Mouse (Mus musculus): ENCODE measurements around the gene Rph3a. TPM values are rescaled to one million over a fixed set of nuclear protein-coding genes. Genes with fewer than 3 reads are reported as not detected.
A peak's percentile ranks its signal among the peaks of the same experiment; 100 is the strongest.
"Not testable (repeated sequence)": the region's sequence is repeated elsewhere in the genome, so short reads cannot be mapped to it uniquely, and the experiment has no call there.

Rph3a gene
- polyA plus RNA-seq, 1 experiment, result 31.1 TPM

DNA sequence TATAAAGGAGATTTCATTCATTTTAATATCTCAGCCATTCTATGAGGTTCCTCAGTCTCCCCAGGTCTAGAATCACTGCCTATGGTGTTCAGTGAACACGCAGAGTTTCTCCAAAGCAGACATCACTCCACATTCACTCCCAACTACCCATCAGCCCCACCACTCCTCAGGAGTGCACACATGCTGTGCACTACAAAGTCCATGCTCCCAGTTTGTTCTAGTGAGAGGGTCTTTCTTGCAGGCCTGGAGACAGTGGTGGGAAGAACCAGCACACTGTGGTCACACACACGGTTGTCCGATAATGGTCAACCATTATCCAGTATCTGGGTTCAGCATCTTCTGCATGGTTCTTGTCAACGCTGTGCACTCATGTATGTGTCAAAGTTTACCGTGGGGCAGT lies 107.8 kb downstream of the Rph3a start:
- TF ChIP-seq POLR2A (IDR thresholded peaks at IDR 0.05; ENCODE audit: borderline replicate concordance, extremely low read depth, insufficient read depth, insufficient read length, poor library complexity, severe bottlenecking), result no peak
- no peak for TF ChIP-seq CTCF (IDR thresholded peaks at IDR 0.05; ENCODE audit: borderline replicate concordance, extremely low read depth, insufficient read depth, insufficient read length)
- DNase-seq (ENCODE audit: low read depth), result no peak

DNA sequence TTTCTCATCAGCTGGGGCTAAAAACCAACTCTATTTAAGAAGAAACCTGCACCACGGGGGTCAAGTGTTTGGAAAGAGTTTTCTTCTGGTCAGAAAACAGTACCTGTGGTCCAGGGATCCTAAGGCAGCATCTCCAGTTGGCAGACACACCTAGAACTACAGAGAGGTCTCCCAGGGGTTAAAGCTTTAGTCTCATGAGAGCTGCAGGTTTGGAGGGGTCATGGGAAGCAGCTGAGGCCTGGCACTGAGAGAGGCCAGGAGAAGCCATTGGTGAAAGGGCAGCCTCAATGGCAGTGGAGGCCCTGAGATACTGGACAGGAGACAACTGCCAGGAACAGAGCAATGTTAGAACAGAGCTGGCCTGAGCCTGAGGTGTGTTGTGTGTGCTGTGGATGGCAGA lies 109.2 kb downstream of the Rph3a start:
- no peak for DNase-seq (ENCODE audit: low read depth)
- TF ChIP-seq POLR2A (IDR thresholded peaks at IDR 0.05; ENCODE audit: borderline replicate concordance, extremely low read depth, insufficient read depth, insufficient read length, poor library complexity, severe bottlenecking), result no peak
- no peak for TF ChIP-seq CTCF (IDR thresholded peaks at IDR 0.05; ENCODE audit: borderline replicate concordance, extremely low read depth, insufficient read depth, insufficient read length)

DNA sequence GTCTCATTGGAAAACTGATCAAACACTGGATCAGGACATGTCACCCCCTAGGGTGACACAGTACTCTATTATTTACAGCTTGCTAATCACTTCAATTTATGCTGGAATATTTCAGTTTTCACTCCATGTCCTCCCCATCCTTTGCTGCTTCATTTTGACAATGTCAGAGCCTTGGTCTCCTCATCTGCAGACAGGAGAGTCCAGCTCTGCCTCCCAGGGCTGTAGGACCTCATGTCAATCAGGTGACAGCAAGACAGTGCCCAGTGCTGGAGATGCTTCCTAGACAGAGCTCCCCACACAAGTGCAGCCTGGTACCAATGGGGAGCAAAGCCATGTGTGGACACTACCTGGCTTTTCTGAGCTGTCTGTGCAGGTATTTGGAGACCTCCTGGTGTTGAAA lies 111.2 kb downstream of the Rph3a start:
- no peak for TF ChIP-seq POLR2A (IDR thresholded peaks at IDR 0.05; ENCODE audit: borderline replicate concordance, extremely low read depth, insufficient read depth, insufficient read length, poor library complexity, severe bottlenecking)
- no peak for TF ChIP-seq CTCF (IDR thresholded peaks at IDR 0.05; ENCODE audit: borderline replicate concordance, extremely low read depth, insufficient read depth, insufficient read length)

DNA sequence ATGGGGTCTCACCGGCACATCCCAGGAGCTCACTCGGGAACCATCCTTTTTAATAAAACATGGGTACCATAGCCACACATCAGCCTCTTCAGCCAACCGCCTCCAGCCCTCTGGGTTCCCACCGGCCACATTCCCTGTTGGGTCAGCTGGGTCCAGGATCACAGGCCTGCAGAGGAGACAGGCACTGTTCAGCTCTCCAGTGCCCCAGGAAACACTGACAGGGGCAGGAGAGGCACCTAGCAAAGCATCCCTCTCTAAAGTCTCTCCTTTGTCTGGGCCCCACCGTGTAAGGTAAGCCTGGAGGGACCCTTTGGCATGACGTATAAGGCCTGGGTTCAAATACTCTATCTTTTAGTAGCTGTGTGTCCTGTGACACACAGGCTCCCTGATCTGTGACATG lies 111.6 kb downstream of the Rph3a start:
- no peak for DNase-seq (ENCODE audit: low read depth)
- TF ChIP-seq POLR2A (IDR thresholded peaks at IDR 0.05; ENCODE audit: borderline replicate concordance, extremely low read depth, insufficient read depth, insufficient read length, poor library complexity, severe bottlenecking) (no peak), CTCF (IDR thresholded peaks at IDR 0.05; ENCODE audit: borderline replicate concordance, extremely low read depth, insufficient read depth, insufficient read length) (no peak)

More for the DNA sequence above, 111.2 kb downstream of the Rph3a start:
- DNase-seq (ENCODE audit: low read depth), result no peak

DNA sequence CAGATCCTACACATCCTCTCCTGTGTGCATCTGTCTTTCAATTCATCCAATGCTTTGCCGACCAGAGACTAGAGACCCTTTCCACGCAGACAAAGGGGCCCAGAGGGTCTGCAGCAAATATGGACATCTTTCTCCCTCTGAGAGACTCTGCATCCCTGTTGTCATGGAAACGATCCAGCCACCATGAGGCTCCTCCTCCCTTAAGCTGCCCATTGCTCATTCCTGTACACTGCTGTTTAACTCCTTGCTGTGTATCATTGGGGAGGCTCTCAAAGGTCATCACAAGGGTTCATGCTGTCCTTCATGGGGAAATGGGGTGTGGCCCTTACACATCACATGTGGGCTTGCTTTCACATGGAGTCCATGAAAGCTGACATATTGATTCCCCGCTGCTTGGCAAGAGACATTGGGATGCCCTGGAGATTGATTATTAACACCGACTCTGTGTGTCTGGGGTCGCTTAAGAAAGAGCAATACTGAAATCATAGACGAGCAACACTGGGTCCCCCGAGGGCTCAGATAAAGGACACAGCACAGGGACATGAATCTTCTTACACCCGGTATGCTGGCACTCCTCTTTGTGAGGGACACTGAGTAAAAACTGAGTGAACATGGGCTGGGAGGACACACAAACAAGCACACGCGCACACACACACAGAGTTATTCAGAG lies 114.5 kb downstream of the Rph3a start:
- DNase-seq (ENCODE audit: low read depth), result peak; percentile 6

DNA sequence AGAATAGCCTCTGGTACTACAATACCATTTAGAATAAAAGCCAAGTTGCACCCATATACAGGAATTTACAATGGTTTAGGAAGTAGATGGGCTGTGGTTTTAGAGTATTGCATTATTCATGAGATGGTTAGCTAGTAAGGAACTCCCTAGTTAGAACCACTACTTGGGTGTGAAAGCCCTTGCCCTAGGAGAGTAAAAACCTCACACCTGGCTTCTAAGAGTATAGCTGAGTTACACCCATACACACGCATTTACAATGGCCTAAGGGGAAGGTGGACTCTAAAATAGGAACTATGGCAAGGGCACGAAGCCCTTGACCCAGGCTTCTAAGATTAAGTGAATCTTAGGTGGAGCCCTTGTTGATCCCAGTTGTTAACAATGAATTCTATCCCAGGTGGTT lies 115.2 kb downstream of the Rph3a start:
- not testable (repeated sequence) for DNase-seq (ENCODE audit: low read depth)

More for the DNA sequence above, 114.5 kb downstream of the Rph3a start:
- TF ChIP-seq CTCF (IDR thresholded peaks at IDR 0.05; ENCODE audit: borderline replicate concordance, extremely low read depth, insufficient read depth, insufficient read length), result no peak
- no peak for TF ChIP-seq POLR2A (IDR thresholded peaks at IDR 0.05; ENCODE audit: borderline replicate concordance, extremely low read depth, insufficient read depth, insufficient read length, poor library complexity, severe bottlenecking)

DNA sequence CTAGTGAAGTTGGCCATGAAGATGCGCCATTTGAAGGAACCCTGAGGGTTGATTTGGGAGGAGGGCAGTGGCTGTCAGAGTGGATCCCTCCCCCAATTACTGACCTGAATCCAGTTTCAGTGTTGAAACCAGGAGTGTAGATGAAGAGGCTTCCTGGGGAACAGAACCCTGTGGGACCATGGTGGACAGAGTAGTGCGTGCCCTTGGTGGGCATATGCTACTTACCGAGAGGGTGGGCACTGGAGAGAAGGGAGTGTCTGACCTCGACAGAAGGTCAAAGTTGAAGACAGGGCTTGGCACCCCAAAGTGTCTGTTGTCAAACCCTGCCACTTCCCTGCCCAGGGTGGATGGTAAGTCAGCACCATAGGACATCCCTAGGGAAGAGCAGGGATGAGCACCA lies 116.0 kb downstream of the Rph3a start:
- not testable (repeated sequence) for DNase-seq (ENCODE audit: low read depth)

DNA sequence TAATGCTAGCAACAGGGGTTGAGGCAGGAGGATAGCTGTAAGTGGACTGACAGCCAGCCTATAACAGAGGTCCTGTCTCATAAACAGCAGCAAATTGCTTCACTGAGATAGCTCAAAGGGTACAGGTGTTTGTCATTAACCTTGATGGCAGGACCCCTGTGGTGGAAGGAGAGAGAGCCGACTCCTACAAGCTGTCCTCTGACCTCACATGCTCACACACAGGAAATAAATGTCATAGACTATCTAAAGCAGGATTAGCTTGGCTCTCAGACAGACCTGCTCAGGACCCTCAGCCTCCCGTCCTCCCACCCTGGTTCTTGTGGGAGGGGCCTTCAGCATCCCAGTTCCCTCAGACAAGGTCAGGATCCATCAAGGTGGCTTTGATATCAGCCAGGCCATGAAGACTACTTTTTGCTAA lies 117.6 kb downstream of the Rph3a start:
- DNase-seq (ENCODE audit: low read depth), result no peak
- no peak for TF ChIP-seq CTCF (IDR thresholded peaks at IDR 0.05; ENCODE audit: borderline replicate concordance, extremely low read depth, insufficient read depth, insufficient read length)
- no peak for TF ChIP-seq POLR2A (IDR thresholded peaks at IDR 0.05; ENCODE audit: borderline replicate concordance, extremely low read depth, insufficient read depth, insufficient read length, poor library complexity, severe bottlenecking)

DNA sequence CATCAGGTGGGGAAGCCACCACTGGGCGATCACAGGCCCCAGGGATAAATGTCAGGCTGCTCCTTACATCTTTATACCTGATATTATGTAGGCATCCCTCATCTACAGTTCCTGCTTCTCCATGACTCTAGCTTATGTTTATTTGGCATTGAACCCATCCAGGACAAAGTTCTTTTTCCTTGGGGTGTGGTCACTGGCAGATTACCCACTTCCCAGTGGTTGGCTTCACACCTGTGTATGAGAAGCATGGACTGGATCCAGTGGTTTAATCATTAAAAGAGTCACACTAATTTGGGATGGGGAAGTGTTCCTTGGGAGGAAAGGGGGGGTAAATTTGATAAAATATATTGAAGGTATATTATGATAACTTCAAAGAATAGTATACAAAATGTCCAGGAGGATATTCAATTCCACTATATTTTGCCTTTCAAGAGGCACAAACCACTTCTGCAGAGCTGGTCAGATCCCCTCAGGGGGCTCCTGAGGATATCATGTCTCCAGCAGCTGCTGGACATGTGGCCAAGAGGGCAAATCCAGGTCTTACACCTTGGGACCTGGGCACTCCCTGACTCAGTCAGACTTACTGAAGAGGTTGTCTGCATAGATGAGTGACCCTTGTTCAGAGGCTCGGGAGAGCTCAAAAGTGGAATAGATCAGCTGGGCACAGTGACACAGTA lies 118.2 kb downstream of the Rph3a start:
- DNase-seq (ENCODE audit: low read depth), result not testable (repeated sequence)

DNA sequence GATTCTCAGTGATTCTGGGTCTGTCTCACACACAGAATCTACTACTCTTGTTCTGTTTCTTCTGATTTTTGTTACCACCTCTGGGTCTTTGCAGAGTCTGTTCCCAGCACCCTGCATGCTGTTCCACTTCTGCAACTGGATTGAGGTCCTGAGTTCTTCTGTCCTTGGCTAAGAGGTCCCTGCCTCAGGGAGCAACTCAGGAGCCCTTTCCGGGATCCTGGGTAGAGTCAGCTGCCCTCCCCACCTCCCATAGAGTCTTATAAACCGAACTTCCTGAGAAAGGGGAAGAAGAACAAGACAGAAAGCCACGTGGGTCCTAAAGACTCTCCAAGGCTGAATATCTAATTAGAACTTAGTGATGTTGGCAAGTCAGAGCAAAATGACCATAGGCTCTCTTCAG lies 118.9 kb downstream of the Rph3a start:
- DNase-seq (ENCODE audit: low read depth), result no peak
- TF ChIP-seq POLR2A (IDR thresholded peaks at IDR 0.05; ENCODE audit: borderline replicate concordance, extremely low read depth, insufficient read depth, insufficient read length, poor library complexity, severe bottlenecking), result no peak
- TF ChIP-seq CTCF (IDR thresholded peaks at IDR 0.05; ENCODE audit: borderline replicate concordance, extremely low read depth, insufficient read depth, insufficient read length), result no peak

Other genes with a start within 250 kb of the Rph3a start
- 0.40 and 0.67 TPM in 2 replicates for gene Oas3, start 232.4 kb downstream of the Rph3a start, polyA plus RNA-seq (2012; rRNA removed)
- gene Oas1e, start 214.6 kb downstream of the Rph3a start, polyA plus RNA-seq (2012; rRNA removed), result 0.10 and 0.19 TPM in 2 replicates
- gene Oas1c, start 197.6 kb downstream of the Rph3a start, polyA plus RNA-seq (2012; rRNA removed), result 0.40 and 0.56 TPM in 2 replicates
- gene Oas1f, start 162.7 kb downstream of the Rph3a start, polyA plus RNA-seq (2012; rRNA removed), result not detected in 2 replicates
- gene Oas1h, start 148.7 kb downstream of the Rph3a start, polyA plus RNA-seq (2012; rRNA removed), result not detected in 2 replicates
- 0.10 and 0.16 TPM in 2 replicates for gene Oas1g, start 122.5 kb downstream of the Rph3a start, polyA plus RNA-seq (2012; rRNA removed)
- 0.32 and 0.56 TPM in 2 replicates for gene Oas1a, start 102.6 kb downstream of the Rph3a start, polyA plus RNA-seq (2012; rRNA removed)
- 0.11 TPM in 1 of 2 replicates, not detected in the other for gene Oas1d, start 95.6 kb downstream of the Rph3a start, polyA plus RNA-seq (2012; rRNA removed)
- gene Ptpn11, start 181.3 kb upstream of the Rph3a start, polyA plus RNA-seq (2012; rRNA removed), result 41.6 and 58.5 TPM in 2 replicates
- 622 and 680 TPM in 2 replicates for gene Rpl6, start 194.4 kb upstream of the Rph3a start, polyA plus RNA-seq (2012; rRNA removed)
- 60.2 and 75.7 TPM in 2 replicates for gene Hectd4, start 210.1 kb upstream of the Rph3a start, polyA plus RNA-seq (2012; rRNA removed)

Data from brain, embryonic 14.5 days (tissue).